Mouse (Mus musculus) kidney, embryonic 14.5 days (tissue): ENCODE results near the gene Fance. TPM values are rescaled to one million over a fixed set of nuclear protein-coding genes. Genes with fewer than 3 reads are reported as not detected.
A peak's percentile ranks its signal among the peaks of the same experiment; 100 is the strongest.
"Not testable (repeated sequence)": the region's sequence is repeated elsewhere in the genome, so short reads cannot be mapped to it uniquely, and the experiment has no call there.

Experiments used
- ATAC-seq: fragments of 200-750 bp; cut with Nextera tagmentation; 2 replicates; pipeline ENCODE4 v1.8.0; 2017; ENCODE audit warnings: moderate number of reproducible peaks, mild to moderate bottlenecking, moderate TSS enrichment, moderate library complexity; ENCODE audit not compliant: low FRiP score, low TSS enrichment
- H3K27ac ChIP-seq: fragments of 300-500 bp; sonication (generic); 2 replicates; pipeline ENCODE4 v1.5.1; 2014; ENCODE audit warnings: low read depth, mild to moderate bottlenecking, low read length, moderate library complexity, mixed read lengths
- H3K27me3 ChIP-seq: fragments of 300-500 bp; sonication (generic); 2 replicates; pipeline ENCODE4 v1.6.1; 2014; ENCODE audit warnings: mild to moderate bottlenecking, low read length; ENCODE audit not compliant: control insufficient read depth, insufficient read depth
- H3K36me3 ChIP-seq: fragments of 300-500 bp; sonication (generic); 2 replicates; pipeline ENCODE4 v1.6.1; 2014; ENCODE audit warnings: low read length, mixed read lengths; ENCODE audit not compliant: control insufficient read depth, insufficient read depth
- H3K4me1 ChIP-seq: fragments of 300-500 bp; sonication (generic); 2 replicates; pipeline ENCODE4 v1.6.1; 2014; ENCODE audit warnings: low read length, mixed read lengths; ENCODE audit not compliant: control insufficient read depth, insufficient read depth
- H3K4me2 ChIP-seq: fragments of 300-500 bp; sonication (generic); replicated peaks from 2 replicates; pipeline ENCODE4 v1.6.1; 2014; ENCODE audit warnings: low read depth, mild to moderate bottlenecking, low read length
- H3K4me3 ChIP-seq: fragments of 300-500 bp; sonication (generic); 2 replicates; pipeline ENCODE4 v1.5.1; 2014; ENCODE audit warnings: mild to moderate bottlenecking, low read length
- H3K9ac ChIP-seq: fragments of 300-500 bp; sonication (generic); 2 replicates; pipeline ENCODE4 v1.6.1; 2014; ENCODE audit warnings: low read depth, mild to moderate bottlenecking, low read length, moderate library complexity
- H3K9me3 ChIP-seq: fragments of 300-500 bp; sonication (generic); 2 replicates; pipeline ENCODE4 v1.6.1; 2016; ENCODE audit warnings: low read length; ENCODE audit not compliant: control insufficient read depth
- WGBS: fragments of 180-500 bp; shearing (Covaris S2); extraction: QIAGEN DNeasy Blood & Tissue Kit; methylation state at CpG from one replicate; pipeline ENCODE4 v1.1.7; 2014; 5-methylcytosine and 5-hydroxymethylcytosine counted together
- polyA plus RNA-seq: library from polyadenylated mRNA; unstranded; fragments of >200 nt; fragmentation: Nextera tagmentation; extraction: Ambion mirVana; gene quantifications from 2 replicates; pipeline ENCODE4 v1.2.1, GENCODE M21; 2014

The Fance gene
- polyA plus RNA-seq, 1 experiment from 2014 or later = 31.9 TPM

DNA sequence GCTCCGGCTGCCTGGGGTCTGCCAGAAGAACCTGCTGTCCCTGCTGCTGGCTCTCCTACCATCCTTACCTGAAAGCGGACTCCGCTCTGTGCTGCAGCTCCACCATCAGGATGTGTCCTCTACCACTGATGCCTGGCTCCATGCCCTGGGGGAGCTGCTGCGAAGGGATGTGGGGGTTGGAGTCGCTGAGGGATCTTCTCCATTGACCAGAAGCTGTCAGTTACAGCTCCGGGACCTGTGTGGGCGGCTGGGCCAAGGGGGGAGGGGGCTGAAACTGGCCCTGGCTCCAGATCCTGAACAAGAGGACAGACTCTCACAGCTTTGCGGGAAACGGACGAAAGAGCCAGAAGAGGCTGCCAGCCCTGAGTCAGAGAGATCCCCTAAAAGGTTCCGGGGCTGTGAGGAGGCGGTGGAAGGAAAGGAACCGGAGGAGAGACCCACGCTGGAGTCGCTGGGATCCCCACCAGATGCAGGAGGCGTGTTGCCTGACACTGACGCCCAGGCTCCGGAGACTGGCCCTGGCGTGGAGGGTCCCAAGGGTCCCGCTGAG, 2.4 kb downstream of the Fance start:
- no peaks in the 10 kb centered on the region for H3K27me3 ChIP-seq
- H3K9ac ChIP-seq = peak overlapping the region; percentile 37; the same call in 1 of the 2 replicates
- no peak overlapping the region for H3K4me3 ChIP-seq
- ATAC-seq = no peak
- H3K4me1 ChIP-seq = peaks cover 10% of the 10 kb centered on the region; the same call in 1 of the 2 replicates
- H3K27ac ChIP-seq = no peak overlapping the region
- H3K4me2 ChIP-seq = no peak overlapping the region
- 80% methylated on average over 20 of the region's 20 CpGs for WGBS
- H3K36me3 ChIP-seq = peaks cover 33% of the 10 kb centered on the region
- no peaks in the 10 kb centered on the region for H3K9me3 ChIP-seq

DNA sequence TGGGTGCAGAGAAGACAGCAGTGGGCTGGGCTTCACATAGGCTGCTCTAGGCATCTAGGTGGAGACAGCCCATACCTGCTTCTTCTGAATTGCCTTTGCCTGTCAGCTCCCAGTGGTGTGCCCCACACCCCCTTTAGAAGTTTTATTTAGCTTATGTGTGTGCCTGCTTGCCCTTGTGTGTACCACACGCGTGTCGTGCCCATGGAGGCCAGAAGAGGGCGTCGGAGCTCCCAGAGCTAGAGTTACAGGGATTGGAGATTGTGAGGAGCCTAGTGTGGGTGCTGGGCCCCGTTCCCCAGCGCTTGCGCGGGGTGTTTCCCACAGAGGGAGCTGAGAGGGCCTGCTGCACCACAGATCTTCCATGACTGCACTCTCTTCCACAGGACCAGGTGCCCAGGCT, 3.2 kb downstream of the Fance start:
- Histone ChIP-seq H3K4me1 (peaks cover 10% of the 10 kb centered on the region; the same call in 1 of the 2 replicates), H3K27me3 (no peaks in the 10 kb centered on the region), H3K4me3 (no peak overlapping the region), H3K9ac (no peak overlapping the region), H3K4me2 (no peak overlapping the region), H3K9me3 (no peaks in the 10 kb centered on the region), H3K27ac (no peak overlapping the region), H3K36me3 (peaks cover 39% of the 10 kb centered on the region)
- WGBS = 83% methylated on average over 9 of the region's 9 CpGs
- no peak for ATAC-seq

DNA sequence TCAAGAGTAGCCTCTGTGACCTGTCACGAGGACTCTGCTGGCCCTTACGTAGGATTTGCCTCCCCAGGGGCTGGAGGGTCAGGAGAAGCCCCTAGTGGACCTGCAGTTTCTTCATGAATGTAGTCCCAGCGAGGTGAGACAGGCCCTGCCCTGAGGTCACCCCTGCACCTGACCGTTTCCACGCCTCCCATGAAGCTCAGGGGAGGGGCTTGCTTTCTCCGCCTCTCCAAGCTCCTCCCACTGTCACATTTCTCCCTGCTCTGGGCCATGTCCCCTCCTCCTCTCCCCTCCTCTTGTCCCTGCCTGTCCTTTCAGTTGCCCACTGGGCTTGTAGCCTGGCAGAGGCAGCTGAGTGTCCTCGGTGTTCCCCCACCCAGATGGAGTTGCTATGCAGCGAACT, 3.8 kb downstream of the Fance start:
- peaks cover 44% of the 10 kb centered on the region for H3K36me3 ChIP-seq
- no peak overlapping the region for H3K4me2 ChIP-seq
- H3K9ac ChIP-seq = no peak overlapping the region
- no peaks in the 10 kb centered on the region for H3K27me3 ChIP-seq
- H3K27ac ChIP-seq = no peak overlapping the region
- 61% methylated on average over 8 of the region's 8 CpGs for WGBS
- H3K4me3 ChIP-seq = no peak overlapping the region
- H3K9me3 ChIP-seq = no peaks in the 10 kb centered on the region
- ATAC-seq = no peak
- peaks cover 10% of the 10 kb centered on the region; the same call in 1 of the 2 replicates for H3K4me1 ChIP-seq

DNA sequence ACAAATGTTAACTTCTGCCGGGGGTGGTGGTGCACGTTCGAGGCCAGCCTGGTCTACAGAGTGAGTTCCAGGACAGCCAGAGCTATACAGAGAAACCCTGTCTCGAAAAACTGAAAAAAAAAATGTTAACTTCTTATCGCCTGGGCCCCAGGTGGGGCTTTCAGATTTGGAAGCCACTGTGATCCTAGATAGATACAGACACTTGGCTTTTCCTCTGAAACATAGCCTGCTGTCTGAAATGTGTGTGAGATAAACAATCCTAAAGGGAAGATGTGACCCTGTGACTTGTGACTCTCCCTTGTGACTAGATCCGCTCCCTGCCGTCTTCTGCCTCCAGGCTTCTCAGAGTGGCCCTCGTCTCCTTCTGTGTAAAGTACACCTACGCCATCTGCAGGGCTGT, 4.4 kb downstream of the Fance start:
- Histone ChIP-seq H3K4me2 (no peak overlapping the region), H3K9me3 (no peaks in the 10 kb centered on the region), H3K36me3 (peaks cover 51% of the 10 kb centered on the region), H3K27me3 (no peaks in the 10 kb centered on the region), H3K9ac (no peak overlapping the region), H3K27ac (no peak overlapping the region), H3K4me3 (no peak overlapping the region), H3K4me1 (peaks cover 10% of the 10 kb centered on the region; the same call in 1 of the 2 replicates)
- 86% methylated on average over 9 of the region's 9 CpGs for WGBS
- no peak for ATAC-seq

DNA sequence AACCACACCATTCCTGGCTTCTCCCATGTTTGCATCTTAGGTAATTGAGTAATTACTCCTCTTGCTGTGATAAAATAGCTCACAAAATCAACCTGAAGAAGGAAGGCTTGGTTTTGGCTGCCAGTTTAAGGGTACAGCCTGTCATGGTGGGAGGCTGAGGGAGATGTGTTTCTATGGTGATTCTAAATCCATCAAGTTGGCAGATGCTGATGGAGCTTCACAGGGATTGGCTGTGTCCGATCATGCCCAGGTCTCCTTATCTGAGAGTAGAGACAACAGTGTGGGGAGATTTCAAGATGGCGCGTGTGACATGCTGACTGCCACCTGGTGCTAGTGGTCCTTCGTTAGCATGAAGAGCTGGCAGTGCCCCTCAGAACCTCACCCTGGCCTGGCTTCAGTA, 8.4 kb downstream of the Fance start:
- WGBS = 94% methylated on average over 4 of the region's 4 CpGs
- Histone ChIP-seq H3K4me1 (no peaks in the 10 kb centered on the region), H3K9me3 (no peaks in the 10 kb centered on the region), H3K27me3 (no peaks in the 10 kb centered on the region), H3K4me2 (no peak overlapping the region), H3K36me3 (peaks cover 45% of the 10 kb centered on the region), H3K27ac (no peak overlapping the region), H3K4me3 (no peak overlapping the region), H3K9ac (no peak overlapping the region)
- ATAC-seq = no peak

DNA sequence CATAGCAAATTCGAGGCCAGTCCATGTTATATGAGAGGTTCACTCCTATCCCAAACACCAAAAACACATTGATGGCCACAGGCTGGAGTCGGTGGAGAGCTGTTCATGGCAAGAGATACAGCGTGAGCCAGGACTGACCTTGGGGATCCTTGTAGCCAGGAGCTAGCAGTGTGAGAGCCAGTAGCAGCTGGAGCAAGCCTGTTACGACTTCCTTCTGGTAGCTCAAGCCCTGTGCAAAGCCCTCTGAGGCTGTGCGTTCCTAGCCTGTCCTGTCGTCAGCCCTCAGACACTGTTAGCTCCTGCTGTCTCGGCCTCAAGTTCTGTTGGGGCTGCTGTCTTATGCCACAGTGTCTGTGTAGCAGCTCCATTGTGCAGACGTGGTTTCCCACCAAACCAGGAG, 10.5 kb downstream of the Fance start:
- Histone ChIP-seq H3K9ac (no peak overlapping the region), H3K4me2 (no peak overlapping the region), H3K4me1 (peaks cover 12% of the 10 kb centered on the region), H3K9me3 (no peaks in the 10 kb centered on the region), H3K4me3 (no peak overlapping the region), H3K27me3 (no peaks in the 10 kb centered on the region), H3K27ac (no peak overlapping the region), H3K36me3 (peaks cover 30% of the 10 kb centered on the region; the same call in 1 of the 2 replicates)
- 88% methylated on average over 8 of the region's 8 CpGs for whole genome bisulfite sequencing
- no peak for ATAC-seq

DNA sequence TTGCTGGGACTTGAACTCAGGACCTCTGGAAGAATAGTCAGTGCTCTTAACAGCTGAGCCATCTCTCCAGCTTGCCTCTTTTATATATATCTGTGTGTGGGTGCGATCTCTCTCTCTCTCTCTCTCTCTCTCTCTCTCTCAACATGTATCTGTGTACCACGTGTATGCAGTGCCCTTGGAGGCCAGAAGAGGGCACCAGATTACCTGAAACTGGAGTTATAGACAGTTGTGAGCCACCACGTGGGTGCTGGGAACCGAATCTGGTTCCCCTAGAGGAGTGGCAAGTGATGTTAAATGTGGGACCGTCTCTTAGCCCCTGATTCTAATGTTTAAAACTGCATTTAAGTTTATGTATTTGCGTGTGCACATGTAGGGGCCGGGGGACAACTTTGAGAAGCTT, 11.1 kb downstream of the Fance start:
- peaks cover 29% of the 10 kb centered on the region for H3K36me3 ChIP-seq
- H3K4me3 ChIP-seq, ATAC-seq, H3K4me2 ChIP-seq, H3K9me3 ChIP-seq, H3K27ac ChIP-seq, H3K27me3 ChIP-seq, H3K9ac ChIP-seq: not testable (repeated sequence)
- WGBS = 95% methylated on average over 7 of the region's 7 CpGs
- peaks cover 12% of the 10 kb centered on the region for H3K4me1 ChIP-seq

DNA sequence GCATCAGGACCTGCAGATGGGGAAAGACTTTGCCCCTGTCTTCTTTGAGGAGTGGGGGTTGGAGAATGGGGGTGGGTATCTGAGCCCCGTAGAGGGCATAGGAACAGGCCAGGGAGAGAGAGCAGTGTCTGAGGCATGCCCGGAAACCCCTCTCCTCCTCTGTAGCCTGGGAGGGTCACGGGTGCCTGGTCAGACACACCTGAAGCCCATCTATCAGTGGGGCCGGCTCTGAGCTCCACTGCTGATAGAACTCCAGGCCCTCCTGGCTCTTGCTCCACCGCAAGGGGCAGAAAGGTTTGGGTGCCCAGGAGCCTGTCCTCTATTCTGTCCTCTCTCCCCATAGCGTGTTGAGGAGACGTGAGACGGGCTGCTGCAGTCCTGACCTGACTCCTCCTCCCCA, 12.4 kb downstream of the Fance start:
- H3K4me2 ChIP-seq = no peak overlapping the region
- H3K27ac ChIP-seq = no peak overlapping the region
- H3K27me3 ChIP-seq = no peaks in the 10 kb centered on the region
- ATAC-seq = no peak
- WGBS = 88% methylated on average over 8 of the region's 8 CpGs
- H3K9me3 ChIP-seq = no peaks in the 10 kb centered on the region
- H3K4me3 ChIP-seq = no peak overlapping the region
- peaks cover 23% of the 10 kb centered on the region for H3K4me1 ChIP-seq
- peaks cover 33% of the 10 kb centered on the region for H3K36me3 ChIP-seq
- no peak overlapping the region for H3K9ac ChIP-seq

DNA sequence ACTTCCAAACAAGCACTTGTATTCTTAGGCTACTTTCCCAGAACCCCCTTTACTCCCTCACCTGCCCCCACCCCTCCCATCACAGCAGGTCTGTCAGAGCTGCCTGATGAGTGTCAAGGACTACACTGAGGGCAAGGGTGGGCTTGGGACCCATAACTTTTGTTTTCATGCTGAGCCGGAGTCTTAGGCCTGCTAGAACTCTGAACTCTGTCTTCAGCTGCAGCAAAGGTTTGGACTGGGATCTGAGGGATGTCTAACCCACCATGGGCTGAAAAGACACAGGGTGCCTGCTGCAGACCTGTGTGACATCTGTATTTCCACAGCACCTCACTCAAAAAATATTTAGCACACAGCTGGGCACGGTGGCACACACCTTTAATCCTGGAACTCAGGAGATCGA, 13.6 kb downstream of the Fance start:
- H3K4me3 ChIP-seq = no peak overlapping the region
- peak overlapping the region; percentile 97; the same call in 1 of the 2 replicates for H3K27ac ChIP-seq
- H3K4me2 ChIP-seq = no peak overlapping the region
- no peak overlapping the region for H3K9ac ChIP-seq
- ATAC-seq = no peak
- WGBS = 73% methylated on average over 3 of the region's 3 CpGs
- H3K9me3 ChIP-seq = no peaks in the 10 kb centered on the region
- no peaks in the 10 kb centered on the region for H3K27me3 ChIP-seq
- H3K4me1 ChIP-seq = peaks cover 23% of the 10 kb centered on the region
- H3K36me3 ChIP-seq = peaks cover 35% of the 10 kb centered on the region
